Mouse (Mus musculus) inflammation-experienced regulatory T-cells, adult 16 weeks (primary cell): Measurements from ENCODE around the gene Clybl. TPM values are rescaled to one million over a fixed set of nuclear protein-coding genes. Genes with fewer than 3 reads are reported as not detected.

Experiments used
- polyA plus RNA-seq: library from polyadenylated mRNA; unstranded; fragments of 100-300 nt; shearing (Covaris generic); gene quantifications from one replicate; pipeline ENCODE4 v1.2.1, GENCODE M21; 2017

Gene Clybl
- 9.3 TPM for polyA plus RNA-seq

GRCm38 (mm10) chr14:122181078-122181814 is at the start of gene Clybl:
Gene Clybl (plus strand): TSS chr14:122181704.

GRCm38 (mm10) chr14:122450496-122451382 is 269.2 kb downstream of the Clybl start, which contains the start of gene Gm5089:
Gene Gm5089 (minus strand): TSS chr14:122451115.

Other genes with a start within 250 kb of the Clybl start
- 130 TPM for gene Gpr183, start 216.5 kb upstream of the Clybl start, polyA plus RNA-seq
- not detected for gene Timm8a2, start 147.0 kb upstream of the Clybl start, polyA plus RNA-seq
- gene Tm9sf2, start 74.7 kb upstream of the Clybl start, polyA plus RNA-seq: 118 TPM